Mouse (Mus musculus): ENCODE results near the gene Col25a1.

DNA sequence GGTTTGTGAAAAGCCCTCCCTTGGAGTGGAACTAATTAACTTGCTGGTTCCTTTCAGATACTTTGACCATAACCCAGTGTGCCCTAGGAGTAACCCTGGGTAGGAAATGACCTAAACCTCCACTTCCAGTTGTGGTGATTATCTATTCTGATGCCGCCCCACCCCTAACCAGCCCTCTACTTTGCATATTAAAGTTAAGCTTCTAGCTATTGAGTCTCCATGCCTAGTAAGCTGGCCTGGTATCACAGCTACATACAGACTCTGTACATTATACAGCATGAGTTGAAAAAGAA, 270.2 kb downstream of the Col25a1 start:
- TF ChIP-seq POLR2A (IDR thresholded peaks at IDR 0.05; ENCODE audit: insufficient read depth, low read depth, low read length) = no peak
- no peak for TF ChIP-seq CTCF (IDR thresholded peaks at IDR 0.05; ENCODE audit: insufficient read depth, low read depth, low read length)

All from olfactory bulb, adult 2 months (tissue).